Mouse (Mus musculus): Measurements from ENCODE around the gene Mbd6. TPM values are rescaled to one million over a fixed set of nuclear protein-coding genes. Genes with fewer than 3 reads are reported as not detected.

Gene Mbd6
- total RNA-seq (2023; ENCODE audit: inconsistent age): 110 to 114 TPM (median 112 TPM) in 4 replicates

GRCm38 (mm10) chr10:127288800-127289572 lies at the start of gene Mbd6:
Mbd6 (minus strand) TSS chr10:127289018.

GRCm38 (mm10) chr10:127321621-127322020 lies 32.8 kb upstream of the Mbd6 start, which contains the start of gene Arhgap9:
Arhgap9 (plus strand) TSS chr10:127321964.

GRCm38 (mm10) chr10:127311476-127312355 lies 22.9 kb upstream of the Mbd6 start, which contains the start of gene Mars:
Mars (minus strand) TSS chr10:127311786.

GRCm38 (mm10) chr10:127266112-127267091 lies 22.4 kb downstream of the Mbd6 start, which contains the start of gene Dctn2:
Dctn2 (plus strand) TSS chr10:127266368.

GRCm38 (mm10) chr10:127262548-127263398 lies 26.0 kb downstream of the Mbd6 start, which contains the start of gene Kif5a:
Kif5a (minus strand) TSS chr10:127263348.

Other genes with a start within 250 kb of the Mbd6 start
- 17.3 to 22.6 TPM (median 21.0 TPM) in 4 replicates for gene Mettl1, start 247.6 kb downstream of the Mbd6 start, total RNA-seq (2023; ENCODE audit: inconsistent age)
- gene Eef1akmt3, start 247.5 kb downstream of the Mbd6 start, total RNA-seq (2023; ENCODE audit: inconsistent age): not detected in 4 replicates
- 0.42 to 1.6 TPM (median 0.77 TPM) in 4 replicates for gene Cyp27b1, start 240.8 kb downstream of the Mbd6 start, total RNA-seq (2023; ENCODE audit: inconsistent age)
- gene March9, start 228.8 kb downstream of the Mbd6 start, total RNA-seq (2023; ENCODE audit: inconsistent age): 2.2 to 3.2 TPM (median 2.6 TPM) in 4 replicates
- 117 to 142 TPM (median 123 TPM) in 4 replicates for gene Cdk4, start 225.5 kb downstream of the Mbd6 start, total RNA-seq (2023; ENCODE audit: inconsistent age)
- 20.7 to 26.3 TPM (median 22.6 TPM) in 4 replicates for gene Tspan31, start 218.8 kb downstream of the Mbd6 start, total RNA-seq (2023; ENCODE audit: inconsistent age)
- 94.4 to 124 TPM (median 104 TPM) in 4 replicates for gene Agap2, start 213.7 kb downstream of the Mbd6 start, total RNA-seq (2023; ENCODE audit: inconsistent age)
- 82.4 to 86.0 TPM (median 83.5 TPM) in 4 replicates for gene Os9, start 167.9 kb downstream of the Mbd6 start, total RNA-seq (2023; ENCODE audit: inconsistent age)
- 441 to 475 TPM (median 457 TPM) in 4 replicates for gene B4galnt1, start 123.8 kb downstream of the Mbd6 start, total RNA-seq (2023; ENCODE audit: inconsistent age)
- not detected in 4 replicates for gene Slc26a10, start 108.4 kb downstream of the Mbd6 start, total RNA-seq (2023; ENCODE audit: inconsistent age)
- gene Arhgef25, start 98.9 kb downstream of the Mbd6 start, total RNA-seq (2023; ENCODE audit: inconsistent age): 0.51 TPM in 1 of 4 replicates, not detected in the others
- gene Dtx3, start 93.3 kb downstream of the Mbd6 start, total RNA-seq (2023; ENCODE audit: inconsistent age): 65.6 to 71.2 TPM (median 67.8 TPM) in 4 replicates
- gene Pip4k2c, start 77.4 kb downstream of the Mbd6 start, total RNA-seq (2023; ENCODE audit: inconsistent age): 54.6 to 62.2 TPM (median 61.4 TPM) in 4 replicates
- 0.29 to 0.54 TPM (median 0.32 TPM) in 3 of 4 replicates, not detected in the other for gene Kif5a, start 25.7 kb downstream of the Mbd6 start, total RNA-seq (2023; ENCODE audit: inconsistent age)
- 98.5 to 110 TPM (median 104 TPM) in 4 replicates for gene Dctn2, start 22.6 kb downstream of the Mbd6 start, total RNA-seq (2023; ENCODE audit: inconsistent age)
- gene Mars, start 22.8 kb upstream of the Mbd6 start, total RNA-seq (2023; ENCODE audit: inconsistent age): 50.8 to 76.3 TPM (median 70.5 TPM) in 4 replicates
- 100 to 111 TPM (median 107 TPM) in 4 replicates for gene Arhgap9, start 32.9 kb upstream of the Mbd6 start, total RNA-seq (2023; ENCODE audit: inconsistent age)
- 0.13 TPM in 1 of 4 replicates, not detected in the others for gene Gli1, start 53.0 kb upstream of the Mbd6 start, total RNA-seq (2023; ENCODE audit: inconsistent age)
- gene Inhbe, start 65.4 kb upstream of the Mbd6 start, total RNA-seq (2023; ENCODE audit: inconsistent age): not detected in 4 replicates
- not detected in 4 replicates for gene Inhbc, start 81.4 kb upstream of the Mbd6 start, total RNA-seq (2023; ENCODE audit: inconsistent age)
- 115 to 122 TPM (median 119 TPM) in 4 replicates for gene R3hdm2, start 91.3 kb upstream of the Mbd6 start, total RNA-seq (2023; ENCODE audit: inconsistent age)
- 5.6 to 12.8 TPM (median 10.4 TPM) in 4 replicates for gene Stac3, start 212.7 kb upstream of the Mbd6 start, total RNA-seq (2023; ENCODE audit: inconsistent age)
- not detected in 4 replicates for gene Ndufa4l2, start 225.9 kb upstream of the Mbd6 start, total RNA-seq (2023; ENCODE audit: inconsistent age)
- 68.8 to 81.0 TPM (median 69.2 TPM) in 4 replicates for gene Shmt2, start 233.4 kb upstream of the Mbd6 start, total RNA-seq (2023; ENCODE audit: inconsistent age)
- not detected in 4 replicates for gene Nxph4, start 245.5 kb upstream of the Mbd6 start, total RNA-seq (2023; ENCODE audit: inconsistent age)